Mouse (Mus musculus): ENCODE data around the gene Rpap1.

DNA sequence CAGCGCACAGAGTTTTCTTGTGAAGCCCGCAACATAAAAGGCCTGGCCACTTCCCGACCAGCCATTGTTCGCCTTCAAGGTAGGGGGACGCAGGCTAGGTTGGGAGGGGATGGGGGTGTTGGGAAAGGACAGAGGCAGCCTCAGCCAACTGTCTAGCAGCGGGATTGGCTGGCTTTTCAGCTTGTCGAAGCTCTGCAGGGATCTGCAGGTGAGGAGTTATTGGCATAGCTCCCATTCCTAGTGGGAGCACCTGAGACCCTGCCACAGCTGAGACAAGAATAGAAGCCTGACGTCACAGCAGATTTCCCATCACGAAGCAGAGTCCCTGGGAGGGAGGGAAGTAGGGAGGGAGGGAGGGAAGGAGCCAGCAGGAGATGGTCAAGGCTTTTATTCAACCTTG is 17.4 kb upstream of the Rpap1 start:
- TF ChIP-seq CTCF (IDR thresholded peaks at IDR 0.05; ENCODE audit: low read depth, low read length) = no peak
- TF ChIP-seq POLR2A (IDR thresholded peaks at IDR 0.05; ENCODE audit: borderline replicate concordance, low read depth, low read length) = no peak
